Mouse (Mus musculus) gastrocnemius, adult 2 months (tissue): Measurements from ENCODE around the gene Utp14a. TPM values are rescaled to one million over a fixed set of nuclear protein-coding genes. Genes with fewer than 3 reads are reported as not detected.

ENCODE experiments used
- DNase-seq: peaks from one replicate; pipeline ENCODE4 v3.0.0; 2022
- H3K27ac ChIP-seq: fragments of 200-600 bp; 2 replicates; pipeline ENCODE4 v1.8.1; 2022; ENCODE audit warnings: mild to moderate bottlenecking
- H3K4me3 ChIP-seq: fragments of 200-600 bp; 2 replicates; pipeline ENCODE4 v1.8.1; 2022; ENCODE audit warnings: mild to moderate bottlenecking, moderate library complexity
- CTCF ChIP-seq: fragments of 200-600 bp; IDR thresholded peaks from 2 replicates; pipeline ENCODE4 v1.8.1; 2022; ENCODE audit warnings: antibody characterized with exemption, mild to moderate bottlenecking, moderate library complexity
- intact Hi-C: fragments of 180-260 bp; cut with DNase I; formaldehyde crosslinking; loops from one replicate; pipeline ENCODE4 v1.15.1; 2025
- total RNA-seq, 2 experiments: library from RNA; stranded (reverse); gene quantifications; 2 replicates each; pipeline ENCODE4 v1.2.3; 2021

Gene Utp14a
- total RNA-seq, 2 experiments from 2014 or later: 12.1 to 15.2 TPM

DNA sequence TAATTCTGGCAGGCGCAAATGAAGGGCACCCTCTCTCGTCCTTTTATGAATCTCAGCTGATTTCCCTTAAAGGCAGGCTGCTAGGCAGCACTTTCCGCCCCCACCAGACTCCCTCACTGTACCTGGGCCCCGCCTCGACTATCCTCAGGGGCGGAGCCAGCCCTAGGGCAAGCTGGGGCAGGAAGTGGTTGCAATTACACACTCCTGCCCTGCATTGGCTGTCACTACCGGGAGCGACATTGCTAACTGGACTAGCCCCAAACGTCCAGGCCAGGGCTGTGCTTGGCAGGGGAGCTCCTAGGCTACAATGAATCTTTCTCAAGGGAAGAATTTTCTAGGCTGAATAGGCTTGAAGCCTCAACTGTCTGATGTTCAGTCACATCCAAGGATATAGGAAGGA, 61.5 kb downstream of the Utp14a start:
- DNase-seq: no peak
- intact Hi-C loops: no loop called here
- Histone ChIP-seq H3K27ac (no peak overlapping the region), H3K4me3 (no peak overlapping the region)
- TF ChIP-seq CTCF: no peak

Other genes with a start within 250 kb of the Utp14a start
- 1 to 10 TPM in 1 of 2 experiments, under 1 TPM in 1; 0.61 to 1.3 TPM for gene Apln, start 222.0 kb upstream of the Utp14a start, total RNA-seq
- gene Xpnpep2, start 148.1 kb upstream of the Utp14a start, total RNA-seq: under 1 TPM; 0.59 to 0.89 TPM
- gene Sash3, start 110.4 kb upstream of the Utp14a start, total RNA-seq: under 1 TPM; 0.17 to 0.28 TPM
- 1 to 10 TPM; 7.6 to 9.0 TPM for gene Zdhhc9, start 48.0 kb upstream of the Utp14a start, total RNA-seq
- 1 to 10 TPM; 6.7 to 7.0 TPM for gene Bcorl1, start 84.5 kb downstream of the Utp14a start, total RNA-seq
- gene Elf4, start 206.3 kb downstream of the Utp14a start, total RNA-seq: 1 to 10 TPM; 1.6 to 2.1 TPM